Mouse (Mus musculus): Measurements from ENCODE around the gene Trmt13. TPM values are rescaled to one million over a fixed set of nuclear protein-coding genes. Genes with fewer than 3 reads are reported as not detected.

The Trmt13 gene
- polyA plus RNA-seq, 1 experiment from 2014 or later, result 35.2 TPM

DNA sequence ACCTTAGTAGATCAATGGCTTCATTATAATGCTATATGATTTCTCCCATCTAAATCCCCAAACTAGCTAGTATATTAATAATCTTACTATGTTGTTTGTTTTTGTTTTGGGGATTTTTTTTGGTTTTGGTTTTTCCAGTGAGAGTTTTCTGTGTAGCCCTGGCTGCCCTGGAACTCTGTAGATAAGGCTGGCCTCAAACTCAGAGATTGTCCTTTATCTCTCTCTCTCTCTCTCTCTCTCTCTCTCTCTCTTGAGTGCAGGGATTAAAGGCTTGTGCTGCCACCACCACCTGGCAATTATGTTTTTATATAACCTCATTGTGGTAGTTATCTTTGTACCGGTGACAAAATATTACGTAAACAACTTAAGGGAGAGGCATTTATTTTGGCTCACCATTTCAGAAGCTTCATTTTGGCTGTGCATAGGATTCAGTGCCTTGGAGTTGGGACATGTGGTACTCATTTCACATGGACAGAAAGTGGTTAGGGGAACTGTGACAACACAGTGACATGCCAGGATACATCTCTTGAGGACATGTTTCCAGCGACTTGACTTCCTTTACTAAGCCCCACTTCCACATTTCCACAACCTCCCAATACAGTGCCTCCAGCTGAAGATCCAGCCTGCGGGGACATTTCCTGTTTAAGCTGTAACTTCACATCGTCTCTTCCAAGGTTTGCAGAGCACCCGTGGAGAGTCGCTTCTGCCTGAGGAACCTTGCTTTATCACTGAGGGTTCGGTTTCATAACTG, 1.1 kb upstream of the Trmt13 start:
- no peak for ATAC-seq
- 91% methylated on average over 8 of the region's 8 CpGs for WGBS
- Histone ChIP-seq H3K9me3 (ENCODE audit: control insufficient read depth, low read length) (no peaks in the 10 kb centered on the region), H3K27ac (ENCODE audit: low read length) (no peak overlapping the region), H3K4me2 (ENCODE audit: low read length) (no peak overlapping the region), H3K27me3 (replicated peaks; ENCODE audit: control insufficient read depth, insufficient read depth, low read length) (no peaks in the 10 kb centered on the region), H3K9ac (replicated peaks; ENCODE audit: low read depth, low read length) (no peak overlapping the region), H3K4me1 (replicated peaks; ENCODE audit: control insufficient read depth, insufficient read depth, low read length) (no peaks in the 10 kb centered on the region), H3K36me3 (ENCODE audit: control insufficient read depth, insufficient read depth) (peaks cover 8% of the 10 kb centered on the region), H3K4me3 (replicated peaks; ENCODE audit: low read length) (no peak overlapping the region)

DNA sequence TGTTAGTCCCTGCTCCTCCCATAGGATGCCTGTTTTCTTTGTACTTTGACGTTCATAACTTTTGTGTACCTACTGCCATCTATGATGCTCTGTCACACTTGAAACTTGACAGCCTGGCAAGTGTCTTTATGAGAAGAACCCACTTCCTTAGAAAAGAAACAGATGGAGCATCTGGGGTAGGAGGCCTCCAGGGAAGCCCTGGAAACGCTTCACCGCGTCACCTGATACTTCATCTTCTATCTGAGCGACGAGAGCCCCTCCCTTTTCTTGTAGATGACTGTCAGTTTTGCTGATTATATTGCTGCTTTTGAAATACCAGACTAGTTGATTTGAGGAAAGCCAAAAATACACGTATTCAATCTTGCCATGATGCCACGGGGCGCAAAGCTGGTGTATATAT, 9.8 kb downstream of the Trmt13 start:
- WGBS, result 73% methylated on average over 9 of the region's 9 CpGs
- Histone ChIP-seq H3K9me3 (ENCODE audit: control insufficient read depth, low read length) (no peaks in the 10 kb centered on the region), H3K27ac (ENCODE audit: low read length) (no peak overlapping the region), H3K4me1 (replicated peaks; ENCODE audit: control insufficient read depth, insufficient read depth, low read length) (no peaks in the 10 kb centered on the region), H3K4me2 (ENCODE audit: low read length) (no peak overlapping the region), H3K27me3 (replicated peaks; ENCODE audit: control insufficient read depth, insufficient read depth, low read length) (no peaks in the 10 kb centered on the region), H3K36me3 (ENCODE audit: control insufficient read depth, insufficient read depth) (no peaks in the 10 kb centered on the region), H3K9ac (replicated peaks; ENCODE audit: low read depth, low read length) (no peak overlapping the region), H3K4me3 (replicated peaks; ENCODE audit: low read length) (no peak overlapping the region)
- ATAC-seq, result no peak

DNA sequence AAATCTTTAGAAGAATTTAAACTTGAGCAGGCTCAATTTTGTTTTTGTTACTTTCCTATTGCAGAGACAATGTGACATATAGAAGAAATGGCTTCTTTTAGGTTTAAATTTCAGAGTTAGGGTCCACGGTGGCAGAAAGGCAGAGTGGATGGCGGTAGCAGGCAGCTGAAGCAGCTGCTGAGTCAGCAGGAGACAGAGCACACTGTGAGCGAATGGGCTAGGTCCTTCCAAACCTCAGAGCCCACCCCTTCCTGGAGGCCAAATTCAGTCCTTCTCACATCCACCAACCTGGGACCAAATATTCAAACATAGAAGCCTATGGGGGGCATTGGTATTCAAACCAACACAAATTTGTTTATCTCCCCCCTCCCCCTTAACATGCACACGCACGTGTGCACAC, 12.6 kb downstream of the Trmt13 start:
- 94% methylated on average over 5 of the region's 5 CpGs for WGBS
- Histone ChIP-seq H3K4me3 (replicated peaks; ENCODE audit: low read length) (no peak overlapping the region), H3K4me2 (ENCODE audit: low read length) (no peak overlapping the region), H3K27me3 (replicated peaks; ENCODE audit: control insufficient read depth, insufficient read depth, low read length) (no peaks in the 10 kb centered on the region), H3K4me1 (replicated peaks; ENCODE audit: control insufficient read depth, insufficient read depth, low read length) (no peaks in the 10 kb centered on the region; the same call in 1 of the 2 replicates), H3K9ac (replicated peaks; ENCODE audit: low read depth, low read length) (no peak overlapping the region), H3K36me3 (ENCODE audit: control insufficient read depth, insufficient read depth) (no peaks in the 10 kb centered on the region), H3K9me3 (ENCODE audit: control insufficient read depth, low read length) (no peaks in the 10 kb centered on the region), H3K27ac (ENCODE audit: low read length) (no peak overlapping the region)
- ATAC-seq, result no peak

DNA sequence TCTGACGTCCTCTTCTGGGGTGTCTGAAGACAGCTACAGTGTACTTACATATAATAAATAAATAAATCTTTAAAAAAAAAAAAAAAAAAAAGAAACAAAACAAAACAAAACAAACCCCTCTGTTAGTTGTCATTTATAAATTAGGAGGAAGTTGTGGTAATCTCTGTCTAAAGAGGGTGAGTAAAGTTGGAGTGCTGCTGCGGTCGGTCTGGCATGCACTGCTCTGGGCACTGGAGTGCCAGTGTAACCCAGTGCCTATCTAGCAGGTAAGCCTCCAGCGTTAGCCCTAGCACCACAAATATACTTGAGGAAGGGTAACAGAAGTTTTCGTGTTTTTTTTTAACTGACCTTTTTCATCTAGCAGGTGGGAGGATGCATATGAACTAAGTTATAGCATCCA, 13.4 kb downstream of the Trmt13 start:
- 88% methylated on average over 5 of the region's 5 CpGs for WGBS
- Histone ChIP-seq H3K36me3 (ENCODE audit: control insufficient read depth, insufficient read depth) (no peaks in the 10 kb centered on the region), H3K4me2 (ENCODE audit: low read length) (no peak overlapping the region), H3K9ac (replicated peaks; ENCODE audit: low read depth, low read length) (no peak overlapping the region), H3K9me3 (ENCODE audit: control insufficient read depth, low read length) (no peaks in the 10 kb centered on the region), H3K27ac (ENCODE audit: low read length) (no peak overlapping the region), H3K4me3 (replicated peaks; ENCODE audit: low read length) (no peak overlapping the region), H3K27me3 (replicated peaks; ENCODE audit: control insufficient read depth, insufficient read depth, low read length) (no peaks in the 10 kb centered on the region), H3K4me1 (replicated peaks; ENCODE audit: control insufficient read depth, insufficient read depth, low read length) (peaks cover under 1% of the 10 kb centered on the region; the same call in 1 of the 2 replicates)
- ATAC-seq, result no peak

DNA sequence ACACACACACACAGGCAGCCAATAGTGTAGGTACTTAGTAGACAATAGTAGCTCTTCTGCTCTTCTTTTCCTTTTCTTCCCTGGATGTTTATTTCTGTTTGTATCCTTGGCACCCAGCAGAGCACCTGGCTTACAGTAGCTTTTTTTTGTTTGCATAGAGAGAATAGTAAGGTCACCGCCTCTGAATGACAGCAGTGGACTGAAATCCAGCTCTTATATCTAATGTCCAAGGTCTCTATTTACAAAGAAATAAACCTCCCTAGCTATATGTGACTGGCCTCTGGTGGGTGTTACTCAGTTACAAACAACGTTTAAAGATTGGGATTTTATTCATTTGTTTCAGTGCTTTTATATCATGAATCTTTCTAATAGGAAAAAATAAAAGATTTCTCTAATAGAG, 14.7 kb downstream of the Trmt13 start:
- Histone ChIP-seq H3K36me3 (ENCODE audit: control insufficient read depth, insufficient read depth) (no peaks in the 10 kb centered on the region), H3K27ac (ENCODE audit: low read length) (no peak overlapping the region), H3K4me1 (replicated peaks; ENCODE audit: control insufficient read depth, insufficient read depth, low read length) (peaks cover 6% of the 10 kb centered on the region), H3K9ac (replicated peaks; ENCODE audit: low read depth, low read length) (no peak overlapping the region), H3K4me2 (ENCODE audit: low read length) (no peak overlapping the region), H3K27me3 (replicated peaks; ENCODE audit: control insufficient read depth, insufficient read depth, low read length) (no peaks in the 10 kb centered on the region), H3K9me3 (ENCODE audit: control insufficient read depth, low read length) (no peaks in the 10 kb centered on the region), H3K4me3 (replicated peaks; ENCODE audit: low read length) (no peak overlapping the region)
- WGBS, result 83% methylated on average over 2 of the region's 2 CpGs
- no peak for ATAC-seq

DNA sequence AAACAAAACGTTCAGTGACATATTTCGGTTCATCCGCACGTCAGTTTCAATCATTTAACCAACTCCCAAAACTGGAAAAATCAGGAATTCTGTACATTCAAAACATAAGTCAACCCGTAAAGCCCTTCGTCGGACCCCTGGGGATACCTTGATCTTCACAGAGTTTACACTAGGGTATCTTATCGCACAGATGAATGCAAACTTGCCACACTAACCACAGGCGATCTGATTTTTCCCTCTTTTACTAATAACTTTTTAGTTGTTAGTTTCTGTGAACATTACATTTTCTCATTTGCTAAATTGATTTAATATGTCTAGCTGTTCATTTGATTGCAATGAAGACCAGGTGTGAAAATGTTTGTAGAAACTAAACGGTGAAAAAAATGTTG, 18.8 kb downstream of the Trmt13 start:
- H3K27ac ChIP-seq (ENCODE audit: low read length), result no peak overlapping the region
- H3K9ac ChIP-seq (replicated peaks; ENCODE audit: low read depth, low read length), result peak overlapping the region; percentile 74
- H3K36me3 ChIP-seq (ENCODE audit: control insufficient read depth, insufficient read depth), result peaks cover 6% of the 10 kb centered on the region; the same call in 1 of the 2 replicates
- H3K4me3 ChIP-seq (replicated peaks; ENCODE audit: low read length), result peak overlapping the region; percentile 62
- H3K4me2 ChIP-seq (ENCODE audit: low read length), result peak overlapping the region; percentile 81
- 8% methylated on average over 10 of the region's 10 CpGs for WGBS
- peaks cover 11% of the 10 kb centered on the region for H3K4me1 ChIP-seq (replicated peaks; ENCODE audit: control insufficient read depth, insufficient read depth, low read length)
- H3K9me3 ChIP-seq (ENCODE audit: control insufficient read depth, low read length), result no peaks in the 10 kb centered on the region
- no peaks in the 10 kb centered on the region for H3K27me3 ChIP-seq (replicated peaks; ENCODE audit: control insufficient read depth, insufficient read depth, low read length)
- ATAC-seq, result no peak

DNA sequence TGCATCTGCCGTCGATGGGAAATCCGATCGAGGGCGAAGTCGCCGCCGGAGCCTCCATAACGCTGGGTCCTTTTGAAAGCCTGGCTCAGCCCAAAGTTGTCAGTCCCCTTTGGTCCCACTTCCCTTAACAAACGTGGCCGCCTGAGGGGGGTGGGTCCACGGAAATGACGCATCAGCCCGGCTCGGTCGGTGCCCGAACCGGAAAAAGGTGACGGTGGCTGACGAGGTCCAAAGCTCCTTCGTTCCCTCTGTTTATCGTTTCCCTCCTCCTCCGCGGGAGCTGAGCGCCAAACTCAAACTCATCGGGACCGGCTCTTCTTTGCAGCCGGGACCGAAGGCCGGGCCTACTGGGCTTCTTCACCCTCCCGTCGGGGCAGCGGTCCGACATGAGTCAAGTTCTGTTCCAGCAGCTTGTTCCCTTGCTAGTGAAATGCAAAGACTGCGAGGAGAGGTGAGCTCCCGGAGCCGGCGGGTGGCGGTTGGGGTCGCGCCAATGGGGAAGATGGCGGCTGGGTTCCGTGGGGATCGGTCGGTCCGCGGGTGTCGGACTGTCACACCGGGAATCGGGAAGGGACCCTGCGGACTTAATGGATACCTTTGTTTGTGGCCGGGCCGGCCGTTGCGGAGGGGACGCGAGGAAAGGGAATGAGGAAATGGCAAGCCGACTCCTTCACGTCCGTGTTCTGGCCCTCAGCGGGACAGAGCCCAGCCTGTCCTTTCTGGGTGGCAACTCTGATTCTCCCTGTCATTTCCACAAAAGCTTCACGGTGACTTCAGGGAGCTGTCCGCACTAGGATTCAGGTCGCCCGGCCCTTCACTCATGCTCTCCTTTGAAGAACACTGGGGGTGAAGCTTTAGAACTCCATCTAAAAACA, 19.4 kb downstream of the Trmt13 start, which contains the start of gene Sass6:
Gene Sass6, plus strand, starts transcription at position 255 of the 875 bp plus-strand sequence.
- Histone ChIP-seq H3K27me3 (replicated peaks; ENCODE audit: control insufficient read depth, insufficient read depth, low read length) (no peaks in the 10 kb centered on the region), H3K4me2 (ENCODE audit: low read length) (peak within 1 kb of the TSS; percentile 81), H3K36me3 (ENCODE audit: control insufficient read depth, insufficient read depth) (peaks cover 6% of the 10 kb centered on the region; the same call in 1 of the 2 replicates), H3K9me3 (ENCODE audit: control insufficient read depth, low read length) (no peaks in the 10 kb centered on the region), H3K9ac (replicated peaks; ENCODE audit: low read depth, low read length) (peak within 1 kb of the TSS; percentile 75), H3K4me1 (replicated peaks; ENCODE audit: control insufficient read depth, insufficient read depth, low read length) (peaks cover 11% of the 10 kb centered on the region), H3K27ac (ENCODE audit: low read length) (peak within 1 kb of the TSS; percentile 86), H3K4me3 (replicated peaks; ENCODE audit: low read length) (peak within 1 kb of the TSS; percentile 62)
- peak; percentile 98 for ATAC-seq
- under 1% methylated on average over 65 of the region's 65 CpGs for WGBS

DNA sequence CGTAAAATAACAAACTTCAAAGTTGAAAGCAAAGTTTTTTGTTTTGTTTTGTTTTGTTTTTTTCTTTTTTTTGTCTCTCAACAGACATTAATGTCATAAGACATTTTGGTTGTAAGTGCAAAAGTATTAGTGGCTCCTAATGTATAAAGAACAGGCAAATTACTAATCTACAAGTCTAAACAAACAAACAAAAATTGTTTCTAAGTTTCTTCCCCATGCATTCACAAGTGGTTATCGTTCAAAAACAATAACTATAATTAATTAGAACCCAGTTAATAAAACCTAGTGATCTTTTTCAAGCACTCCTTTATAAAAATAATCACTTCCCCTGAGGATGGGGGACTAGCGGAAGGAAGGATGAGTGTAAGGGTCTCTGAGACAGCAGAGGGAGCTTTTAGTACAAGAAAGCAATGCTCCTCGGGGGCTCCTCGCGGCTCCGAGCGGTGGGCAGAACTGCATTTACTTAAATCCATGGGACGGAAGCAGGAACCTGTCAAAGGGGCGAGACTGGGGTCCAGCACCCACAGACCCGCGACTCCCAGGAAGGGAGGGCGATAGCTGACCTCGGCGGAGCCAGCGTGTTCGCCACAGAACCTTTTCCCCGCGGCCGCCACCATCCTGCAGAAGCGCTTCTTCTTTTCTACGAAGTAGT, 20.2 kb downstream of the Trmt13 start:
- H3K27me3 ChIP-seq (replicated peaks; ENCODE audit: control insufficient read depth, insufficient read depth, low read length), result no peaks in the 10 kb centered on the region
- peak overlapping the region; percentile 47 for H3K4me2 ChIP-seq (ENCODE audit: low read length)
- H3K36me3 ChIP-seq (ENCODE audit: control insufficient read depth, insufficient read depth), result peaks cover 12% of the 10 kb centered on the region
- peaks cover 11% of the 10 kb centered on the region for H3K4me1 ChIP-seq (replicated peaks; ENCODE audit: control insufficient read depth, insufficient read depth, low read length)
- H3K9ac ChIP-seq (replicated peaks; ENCODE audit: low read depth, low read length), result peak overlapping the region; percentile 75
- 2% methylated on average over 21 of the region's 22 CpGs for WGBS
- no peaks in the 10 kb centered on the region for H3K9me3 ChIP-seq (ENCODE audit: control insufficient read depth, low read length)
- H3K4me3 ChIP-seq (replicated peaks; ENCODE audit: low read length), result peak overlapping the region; percentile 62
- peak; percentile 84 for ATAC-seq
- H3K27ac ChIP-seq (ENCODE audit: low read length), result peak overlapping the region; percentile 86

DNA sequence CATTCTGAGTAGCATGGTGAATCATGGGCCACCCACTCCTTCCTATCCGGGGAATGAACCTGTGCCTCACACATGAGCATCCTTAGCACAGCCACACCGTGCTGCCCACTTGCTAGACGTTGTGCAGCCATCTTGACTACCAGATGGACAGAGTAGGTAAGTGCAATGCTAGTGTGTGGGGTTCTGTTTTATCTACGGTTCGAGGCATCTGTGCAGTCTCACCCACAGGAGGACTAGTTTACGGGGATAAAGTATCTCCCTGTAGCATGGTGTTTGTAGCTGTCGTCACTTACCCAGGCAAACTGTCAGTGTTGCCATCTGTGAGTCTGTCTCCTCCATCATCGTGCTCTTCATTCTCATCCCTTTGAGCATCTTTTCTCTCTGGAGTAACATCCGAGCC, 32.2 kb downstream of the Trmt13 start:
- WGBS, result 93% methylated on average over 9 of the region's 9 CpGs
- ATAC-seq, result no peak
- no peaks in the 10 kb centered on the region for H3K4me1 ChIP-seq (replicated peaks; ENCODE audit: control insufficient read depth, insufficient read depth, low read length)

More for the DNA sequence above, 32.2 kb downstream of the Trmt13 start:
- Histone ChIP-seq H3K9ac (replicated peaks; ENCODE audit: low read depth, low read length) (no peak overlapping the region), H3K27ac (ENCODE audit: low read length) (no peak overlapping the region), H3K27me3 (replicated peaks; ENCODE audit: control insufficient read depth, insufficient read depth, low read length) (no peaks in the 10 kb centered on the region), H3K4me2 (ENCODE audit: low read length) (no peak overlapping the region), H3K9me3 (ENCODE audit: control insufficient read depth, low read length) (no peaks in the 10 kb centered on the region), H3K4me3 (replicated peaks; ENCODE audit: low read length) (no peak overlapping the region), H3K36me3 (ENCODE audit: control insufficient read depth, insufficient read depth) (peaks cover 31% of the 10 kb centered on the region)

Data from forebrain, embryonic 16.5 days (tissue).